17 mouse cellular contexts compared by ENCODE assay signal in the genomic region with DNA sequence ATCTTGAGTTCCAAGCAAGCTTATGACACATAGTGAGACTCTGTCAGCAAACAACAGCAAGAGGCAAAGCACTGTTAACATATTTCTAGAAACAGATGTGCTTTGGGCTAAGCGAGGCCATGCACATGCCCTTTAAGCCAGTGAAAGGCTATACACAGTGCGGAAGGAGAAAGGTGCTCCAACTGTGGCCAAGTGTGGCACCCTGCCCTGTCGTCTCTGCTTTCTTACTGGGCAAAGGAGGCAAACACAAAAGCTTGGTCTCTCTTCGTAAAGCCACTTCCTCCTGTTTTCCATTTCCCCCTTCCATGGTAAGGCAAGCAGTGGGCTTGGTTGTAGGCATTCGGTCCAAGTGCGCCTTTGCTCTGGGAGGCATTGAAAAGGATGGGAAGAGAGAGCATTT.
"Had no signal": no experiment of that assay in that cellular context is flagged by ENCODE, and none has a peak within 500 bp of the region (broad histone marks: within the 10 kb centered on the region; RNA-seq: fewer than 3 reads in every experiment).

No protein-coding gene starts in this region.

- ATAC-seq: liver, postnatal 0 days; lung, postnatal 0 days; midbrain, embryonic 13.5 days; midbrain, embryonic 15.5 days had no signal

- DNase-seq: liver, postnatal 0 days; lung, adult 2 months; lung, postnatal 14 days; lung, postnatal 36 days; right cerebral cortex, postnatal 14 days; thymus, postnatal 14 days; thymus, postnatal 36 days had no signal

- H3K9me3 ChIP-seq: lung, embryonic 15.5 days; midbrain, embryonic 13.5 days; midbrain, embryonic 15.5 days; neural tube, embryonic 12.5 days; stomach, embryonic 15.5 days had no signal

- H3K27ac ChIP-seq: lung, embryonic 15.5 days; macrophage; midbrain, embryonic 13.5 days; midbrain, embryonic 15.5 days; neural tube, embryonic 12.5 days; stomach, embryonic 15.5 days; stomach, postnatal 0 days had no signal

- H3K27me3 ChIP-seq: midbrain, embryonic 13.5 days; neural tube, embryonic 12.5 days; stomach, embryonic 15.5 days had no signal

- H3K4me3 ChIP-seq: lung, embryonic 15.5 days; megakaryocyte, embryonic 14.5 days; midbrain, embryonic 13.5 days; midbrain, embryonic 15.5 days; neural tube, embryonic 12.5 days; stomach, embryonic 15.5 days had no signal

- H3K36me3 ChIP-seq: lung, embryonic 15.5 days; midbrain, embryonic 13.5 days; midbrain, embryonic 15.5 days; neural tube, embryonic 12.5 days; stomach, embryonic 15.5 days had no signal

- H3K9ac ChIP-seq: liver, postnatal 0 days; lung, embryonic 15.5 days; midbrain, embryonic 13.5 days; midbrain, embryonic 15.5 days; neural tube, embryonic 12.5 days; stomach, embryonic 15.5 days had no signal

- H3K4me2 ChIP-seq: lung, embryonic 15.5 days; midbrain, embryonic 11.5 days; midbrain, embryonic 13.5 days; midbrain, embryonic 15.5 days; neural tube, embryonic 12.5 days; stomach, embryonic 15.5 days had no signal
